Comparison of ENCODE assay signal across 9 mouse cellular contexts in genomic region chr12:113152991-113153525, GRCm38 (mm10). TPM values are rescaled to one million over a fixed set of nuclear protein-coding genes. Genes with fewer than 3 reads are reported as not detected.
DNase-seq lines count a peak whose midpoint lies in the region; ATAC-seq and TF ChIP-seq lines count a peak whose summit lies in the region.
"Had no signal": no experiment of that assay in that cellular context is flagged by ENCODE, and none has a peak within 500 bp of the region (broad histone marks: within the 10 kb centered on the region; RNA-seq: fewer than 3 reads in every experiment).

No protein-coding gene starts in this region.

- peaks cover 4% of the 10 kb centered on the region for H3K36me3 ChIP-seq in heart, embryonic 13.5 days
- H3K36me3 ChIP-seq in thymus, adult 2 months (ENCODE audit: control insufficient read depth, insufficient read depth, low read length), result no peaks in the 10 kb centered on the region
- H3K36me3 ChIP-seq in intestine, embryonic 16.5 days (ENCODE audit: control insufficient read depth, insufficient read depth, low read length), result no peaks in the 10 kb centered on the region

- no peak overlapping the region for H3K27ac ChIP-seq in heart, embryonic 13.5 days (replicated peaks)
- no peak overlapping the region for H3K27ac ChIP-seq in thymus, adult 2 months (ENCODE audit: control insufficient read depth, insufficient read depth, low read length)
- no peak overlapping the region for H3K27ac ChIP-seq in intestine, embryonic 16.5 days (ENCODE audit: low read length)

- WGBS in heart, embryonic 13.5 days, result 72% methylated on average over 6 of the region's 6 CpGs
- 48% methylated on average over 6 of the region's 6 CpGs for WGBS in thymus, adult 2 months
- WGBS in intestine, embryonic 16.5 days, result 82% methylated on average over 6 of the region's 6 CpGs

- TF ChIP-seq CTCF in thymus, adult 2 months (IDR thresholded peaks at IDR 0.05; ENCODE audit: borderline replicate concordance, control insufficient read depth, extremely low read depth, insufficient read depth, low read length, poor library complexity), result no peak

- no peaks in the 10 kb centered on the region for H3K27me3 ChIP-seq in heart, embryonic 13.5 days (replicated peaks)
- no peaks in the 10 kb centered on the region for H3K27me3 ChIP-seq in thymus, adult 2 months (ENCODE audit: control insufficient read depth, insufficient read depth, low read length)
- no peaks in the 10 kb centered on the region; the same call in 1 of the 2 replicates for H3K27me3 ChIP-seq in intestine, embryonic 16.5 days (replicated peaks; ENCODE audit: control insufficient read depth, insufficient read depth, low read length)

- peak overlapping the region; percentile 57 for H3K4me3 ChIP-seq in heart, embryonic 13.5 days
- peak overlapping the region; percentile 95 for H3K4me3 ChIP-seq in thymus, adult 2 months (ENCODE audit: control insufficient read depth, insufficient read depth, low read length)
- peak overlapping the region; percentile 67; the same call in 1 of the 2 replicates for H3K4me3 ChIP-seq in intestine, embryonic 16.5 days (ENCODE audit: low read length)

- peaks cover 70% of the 10 kb centered on the region for H3K4me1 ChIP-seq in heart, embryonic 13.5 days
- peaks cover 61% of the 10 kb centered on the region for H3K4me1 ChIP-seq in thymus, adult 2 months (replicated peaks; ENCODE audit: control insufficient read depth, insufficient read depth, low read length)
- peaks cover 42% of the 10 kb centered on the region for H3K4me1 ChIP-seq in intestine, embryonic 16.5 days (ENCODE audit: control insufficient read depth, insufficient read depth, low read length)

- DNase-seq in heart, postnatal 36 days, result no peak
- DNase-seq in thymus, adult 2 months, result no peak
- no peak for DNase-seq in thymus, postnatal 36 days
- DNase-seq in MN1 (ENCODE audit: low spot score), result no peak
- DNase-seq in left cerebral cortex, adult 8-10 months (ENCODE audit: low spot score in 2 of 2), result no peak

- peak overlapping the region; percentile 84 for H3K4me2 ChIP-seq in heart, embryonic 13.5 days
- peak overlapping the region; percentile 92 for H3K4me2 ChIP-seq in intestine, embryonic 16.5 days (ENCODE audit: low read depth, low read length)

- no peak for ATAC-seq in heart, embryonic 13.5 days (ENCODE audit: extremely low read depth, insufficient number of reproducible peaks, low FRiP score, low TSS enrichment)
- no peak for ATAC-seq in intestine, embryonic 16.5 days
- ATAC-seq: hindbrain, embryonic 16.5 days had no signal

- no peaks in the 10 kb centered on the region for H3K9me3 ChIP-seq in heart, embryonic 13.5 days
- no peaks in the 10 kb centered on the region for H3K9me3 ChIP-seq in intestine, embryonic 16.5 days (ENCODE audit: control insufficient read depth, low read length)

- peak overlapping the region; percentile 82 for H3K9ac ChIP-seq in heart, embryonic 13.5 days
- H3K9ac ChIP-seq in intestine, embryonic 16.5 days (ENCODE audit: low read depth, low read length), result peak overlapping the region; percentile 73; the same call in 1 of the 2 replicates

- intact Hi-C loops in heart, postnatal 36 days (cut with DNase I), result loop anchor here (5.0 kb wide), 2 partner anchors 201 to 276 kb away; no protein-coding TSS in a partner anchor

- TF ChIP-seq POLR2A in thymus, adult 2 months (IDR thresholded peaks at IDR 0.05; ENCODE audit: control insufficient read depth, extremely low read depth, insufficient read depth, low read length, poor library complexity), result no peak

RNA-seq across cellular contexts. Expression of gene Tedc1, which starts 3.2 kb away (rescaled TPM):
- 20.6 and 21.8 TPM in 2 replicates for polyA plus RNA-seq in heart, embryonic 13.5 days (2015; fragmentation: Nextera tagmentation; extraction: Ambion mirVana)
- under 1 TPM; 0.19 to 0.49 TPM for total RNA-seq in heart, postnatal 36 days (2021)
- 96.2 and 125 TPM in 2 replicates for polyA plus RNA-seq in thymus, adult 2 months (2012; rRNA removed)
- 21.4 and 22.7 TPM in 2 replicates for polyA plus RNA-seq in intestine, embryonic 16.5 days (2015; fragmentation: Nextera tagmentation; extraction: Ambion mirVana)
- 1 to 10 TPM; 1.0 to 2.1 (median 1.6) TPM for total RNA-seq in left cerebral cortex, adult 8-10 months (2022)

RNA-seq across cellular contexts. Expression of gene Crip1, which starts 6.9 kb away (rescaled TPM):
- polyA plus RNA-seq in heart, embryonic 13.5 days (2015; fragmentation: Nextera tagmentation; extraction: Ambion mirVana), result 408 and 464 TPM in 2 replicates
- 100 to 1,000 TPM; 190 to 198 TPM for total RNA-seq in heart, postnatal 36 days (2021)
- polyA plus RNA-seq in thymus, adult 2 months (2012; rRNA removed), result 904 and 1,218 TPM in 2 replicates
- 489 and 523 TPM in 2 replicates for polyA plus RNA-seq in intestine, embryonic 16.5 days (2015; fragmentation: Nextera tagmentation; extraction: Ambion mirVana)
- 10 to 100 TPM; 12.4 to 18.7 (median 16.3) TPM for total RNA-seq in left cerebral cortex, adult 8-10 months (2022)

RNA-seq across cellular contexts. Expression of gene Crip2, which starts 13.0 kb away (rescaled TPM):
- 1,302 and 1,499 TPM in 2 replicates for polyA plus RNA-seq in heart, embryonic 13.5 days (2015; fragmentation: Nextera tagmentation; extraction: Ambion mirVana)
- 1,000 to 10,000 TPM; 1,482 to 1,552 TPM for total RNA-seq in heart, postnatal 36 days (2021)
- 95.9 and 282 TPM in 2 replicates for polyA plus RNA-seq in thymus, adult 2 months (2012; rRNA removed)
- polyA plus RNA-seq in intestine, embryonic 16.5 days (2015; fragmentation: Nextera tagmentation; extraction: Ambion mirVana), result 124 and 130 TPM in 2 replicates
- total RNA-seq in left cerebral cortex, adult 8-10 months (2022), result 100 to 1,000 TPM; 142 to 161 (median 148) TPM

RNA-seq across cellular contexts. Expression of gene Tmem121, which starts 32.7 kb away (rescaled TPM):
- polyA plus RNA-seq in heart, embryonic 13.5 days (2015; fragmentation: Nextera tagmentation; extraction: Ambion mirVana), result 2.8 and 3.1 TPM in 2 replicates
- total RNA-seq in heart, postnatal 36 days (2021), result not detected
- polyA plus RNA-seq in thymus, adult 2 months (2012; rRNA removed), result 47.6 and 60.9 TPM in 2 replicates
- 5.6 and 5.8 TPM in 2 replicates for polyA plus RNA-seq in intestine, embryonic 16.5 days (2015; fragmentation: Nextera tagmentation; extraction: Ambion mirVana)
- 10 to 100 TPM; 21.4 to 23.8 (median 23.1) TPM for total RNA-seq in left cerebral cortex, adult 8-10 months (2022)
- total RNA-seq: CH12.LX had no signal

RNA-seq across cellular contexts. Expression of gene Mta1, which starts 55.0 kb away (rescaled TPM):
- polyA plus RNA-seq in heart, embryonic 13.5 days (2015; fragmentation: Nextera tagmentation; extraction: Ambion mirVana), result 11.2 and 11.9 TPM in 2 replicates
- 10 to 100 TPM; 48.7 to 56.4 TPM for total RNA-seq in heart, postnatal 36 days (2021)
- 163 and 208 TPM in 2 replicates for polyA plus RNA-seq in thymus, adult 2 months (2012; rRNA removed)
- 8.0 TPM in 2 replicates for polyA plus RNA-seq in intestine, embryonic 16.5 days (2015; fragmentation: Nextera tagmentation; extraction: Ambion mirVana)
- total RNA-seq in left cerebral cortex, adult 8-10 months (2022), result 10 to 100 TPM; 70.5 to 74.5 (median 71.6) TPM
